Mouse (Mus musculus) cerebellum, adult 2 months (tissue): ENCODE results near the gene Znfx1.
A peak's percentile ranks its signal among the peaks of the same experiment; 100 is the strongest.

Source experiments
- CTCF ChIP-seq: fragments of 200-500 bp; IDR thresholded peaks from 2 replicates; pipeline ENCODE4 v1.5.1; 2011; ENCODE audit warnings: low read depth, mild to moderate bottlenecking, control low read depth, low read length, moderate library complexity, borderline replicate concordance; ENCODE audit not compliant: insufficient read depth
- POLR2A ChIP-seq: fragments of 200-500 bp; IDR thresholded peaks from 2 replicates; pipeline ENCODE4 v1.6.1; 2011; ENCODE audit warnings: low read length, control low read depth, borderline replicate concordance; ENCODE audit not compliant: insufficient read depth

DNA sequence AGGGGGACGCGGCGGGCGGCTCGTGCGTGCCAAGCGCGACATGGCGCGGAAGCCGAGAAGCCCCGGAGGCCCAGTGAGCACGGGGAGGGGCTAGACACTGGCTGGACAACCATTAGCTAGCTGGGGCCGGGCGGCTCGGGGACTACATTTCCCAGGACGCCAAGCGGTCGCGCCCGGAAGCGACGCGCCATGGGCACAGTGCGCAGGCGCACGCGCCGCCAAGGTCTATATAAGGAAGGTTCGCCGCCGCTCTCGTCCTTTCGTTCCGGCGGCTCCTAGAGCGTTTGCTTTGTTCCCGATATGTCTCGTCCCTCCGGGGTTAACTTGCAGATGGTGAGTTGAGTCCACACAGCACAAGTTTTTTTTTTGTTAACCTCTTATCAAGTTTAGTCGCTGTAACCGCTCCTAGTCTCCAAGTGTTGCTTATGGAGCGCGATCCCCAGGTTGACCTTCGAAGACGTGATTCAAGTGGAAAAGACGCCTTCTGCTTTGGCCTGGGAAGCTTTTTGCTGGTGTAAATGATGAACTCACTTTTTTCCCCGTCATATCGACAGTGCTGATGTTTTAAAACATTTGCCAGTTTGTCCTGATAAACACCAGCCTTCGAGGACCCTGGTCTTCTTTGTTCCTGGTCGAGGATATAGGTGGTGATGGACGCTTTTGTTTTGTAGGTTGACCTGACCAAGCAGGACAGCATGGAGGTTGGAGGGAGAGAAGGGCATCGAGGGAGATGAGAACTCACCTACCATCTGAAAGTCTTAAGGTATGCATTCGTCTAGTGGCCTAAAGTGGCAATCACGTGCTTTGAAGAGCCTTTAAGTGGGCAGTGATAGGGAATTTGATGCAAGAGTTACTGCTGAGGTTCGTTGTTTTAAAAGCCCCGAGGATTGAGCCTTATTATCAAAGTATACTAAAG is at the start of gene Znfx1:
- TF ChIP-seq POLR2A (peak; percentile 100), CTCF (no peak)
